Mouse (Mus musculus): ENCODE data around the gene Tmem274.

DNA sequence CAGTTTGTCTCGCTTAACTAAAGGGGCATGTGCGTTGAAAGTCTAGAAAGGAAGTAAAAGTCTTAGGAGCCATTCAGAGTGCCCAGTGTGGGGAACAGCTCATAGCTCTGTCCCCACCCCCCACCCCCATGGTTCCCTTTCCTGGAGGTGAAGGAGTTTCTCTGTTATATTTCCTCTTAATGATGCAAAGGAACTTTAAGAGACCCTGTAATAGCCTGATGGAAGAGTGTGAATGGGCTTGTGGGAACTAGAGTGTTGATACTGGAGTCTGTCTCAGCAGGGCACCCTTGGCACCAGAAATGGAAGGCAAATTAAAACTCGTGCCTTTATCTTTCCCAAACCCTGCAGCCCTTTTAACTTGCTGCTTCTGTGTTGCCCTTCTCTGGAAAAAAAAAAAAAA lies 27.7 kb downstream of the Tmem274 start:
- TF ChIP-seq CTCF (IDR thresholded peaks at IDR 0.05; ENCODE audit: low read depth, low read length) (no peak), POLR2A (IDR thresholded peaks at IDR 0.05; ENCODE audit: extremely low read depth, insufficient read depth, low read length) (no peak)
